Mouse (Mus musculus) pancreas, adult 10 weeks (tissue): ENCODE measurements around the gene Heatr1. TPM values are rescaled to one million over a fixed set of nuclear protein-coding genes. Genes with fewer than 3 reads are reported as not detected.

Experiments
- polyA plus RNA-seq: library from polyadenylated mRNA; stranded (reverse); fragments of 350-450 nt; fragmentation: Illumina TruSeq; extraction: RNeasy Lipid Tissue Mini Kit (QIAGEN cat#74804); gene quantifications from one replicate; pipeline ENCODE4 v1.2.3, GENCODE M21; 2015; ENCODE audit warnings: low read depth, low replicate concordance; ENCODE audit not compliant: insufficient read depth

Gene Heatr1
- 8.6 TPM for polyA plus RNA-seq

DNA sequence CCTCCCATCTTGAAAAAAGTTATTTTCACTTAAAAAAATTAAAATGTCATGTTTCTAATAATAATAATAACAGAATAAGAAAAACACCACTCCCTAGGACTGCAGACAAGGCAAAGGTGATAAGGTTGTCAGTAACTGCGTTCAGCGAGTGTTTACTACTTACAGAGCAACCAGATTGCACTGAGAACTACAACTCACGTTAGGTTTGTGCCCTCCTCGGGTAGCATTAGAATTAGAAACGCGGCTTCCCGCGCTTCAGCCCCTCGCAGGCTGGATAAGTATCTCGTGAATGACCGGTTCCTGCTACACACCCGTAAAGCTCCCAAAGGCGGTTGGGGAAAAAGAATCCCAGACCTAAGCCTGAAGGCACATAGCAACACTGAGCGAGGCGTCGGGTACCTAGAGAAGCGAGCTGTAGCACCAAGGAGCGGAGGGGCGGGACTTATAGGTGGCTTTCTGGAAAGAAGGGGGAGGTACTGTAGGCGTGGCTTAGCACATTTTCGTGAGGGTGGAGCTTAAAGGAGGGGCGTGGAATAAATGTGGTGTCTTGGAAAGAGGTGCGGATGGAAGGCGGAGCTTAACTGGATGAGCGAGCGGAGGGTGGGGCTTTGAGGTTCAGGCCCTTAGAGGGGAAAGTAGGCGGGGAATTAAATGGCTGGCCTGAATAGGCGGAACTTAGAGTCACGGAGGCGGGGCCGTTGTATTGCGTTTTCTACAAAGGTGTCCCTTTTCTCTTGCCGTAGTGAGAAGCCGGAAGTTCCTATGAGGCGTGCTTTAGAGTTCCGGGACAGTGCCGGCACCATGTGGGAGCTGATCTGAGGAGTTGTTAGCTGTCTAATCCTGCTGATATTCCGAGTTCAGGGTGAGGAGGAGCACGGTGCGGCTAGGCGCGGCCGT, at the start of gene Heatr1:
Gene Heatr1, plus strand, starts transcription at position 419 of the 897 bp plus-strand sequence.

DNA sequence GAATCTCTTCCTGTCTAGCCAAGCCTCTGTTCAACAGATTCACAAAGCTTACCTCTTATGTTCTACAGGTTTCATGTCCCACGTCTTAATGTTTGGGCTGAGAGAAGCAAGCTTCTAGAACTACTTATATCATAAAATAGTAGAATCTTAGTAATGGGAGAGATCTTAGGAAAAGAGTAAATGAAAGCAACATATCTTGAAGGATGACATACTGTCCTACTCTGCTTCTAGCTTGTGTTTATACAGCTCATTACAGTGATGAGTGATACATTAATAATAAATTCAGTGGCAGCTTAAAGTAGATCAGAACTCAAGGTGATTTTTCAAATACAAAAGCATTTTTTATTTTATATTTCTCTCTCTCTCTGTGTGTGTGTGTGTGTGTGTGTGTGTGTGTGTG, 70.0 kb downstream of the Heatr1 start, which contains the start of gene Lgals8:
Gene Lgals8, minus strand, starts transcription at position 101 of the 400 bp plus-strand sequence.

Other genes starting within 250 kb of the Heatr1 start
- gene Mtr, start 136.9 kb upstream of the Heatr1 start, polyA plus RNA-seq, result 2.8 TPM
- not detected for gene Actn2, start 54.3 kb upstream of the Heatr1 start, polyA plus RNA-seq
- gene Lgals8, start 69.9 kb downstream of the Heatr1 start, polyA plus RNA-seq, result 9.7 TPM
- gene Edaradd, start 125.4 kb downstream of the Heatr1 start, polyA plus RNA-seq, result 4.4 TPM
- 125 TPM for gene Ero1lb, start 170.8 kb downstream of the Heatr1 start, polyA plus RNA-seq